Mouse (Mus musculus): ENCODE measurements around the gene Hoxd12.

DNA sequence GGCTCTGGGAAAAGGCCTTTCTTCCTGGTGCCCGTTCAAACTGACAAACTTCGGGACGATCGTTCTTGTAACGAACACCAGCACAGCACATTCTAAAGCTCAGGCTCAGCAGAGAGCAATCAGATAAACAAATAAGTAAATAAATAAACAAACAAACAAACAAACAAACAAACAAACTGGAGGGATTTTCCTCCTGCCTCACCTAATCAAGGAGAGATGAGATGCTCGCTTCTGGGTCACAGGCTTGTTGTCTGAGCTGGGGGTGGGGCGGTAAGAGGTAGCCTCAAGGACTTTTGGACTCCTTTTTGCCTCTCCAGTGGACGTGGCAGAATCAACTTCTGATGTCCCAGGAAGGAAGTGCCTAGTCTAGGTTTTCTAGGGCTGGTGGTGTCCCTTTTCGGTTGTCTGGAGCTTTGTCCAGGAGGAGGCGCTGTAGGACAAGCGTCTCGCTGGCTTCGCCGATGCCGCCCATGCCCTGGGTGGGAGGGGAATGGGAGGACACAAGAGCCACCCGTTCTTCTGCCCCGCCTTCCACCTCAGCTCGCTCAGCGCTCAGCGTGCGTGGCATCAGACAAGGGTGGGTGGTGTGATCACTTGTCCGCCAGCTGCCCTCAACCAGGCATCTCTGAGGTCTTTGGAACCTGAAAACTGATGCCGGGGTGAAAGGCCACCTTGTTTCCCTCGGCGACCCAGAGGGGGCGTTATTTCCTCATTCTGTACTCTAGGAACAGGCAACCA lies 40.9 kb downstream of the Hoxd12 start:
- peak; percentile 88 for TF ChIP-seq CTCF (IDR thresholded peaks at IDR 0.05; ENCODE audit: low read depth)
- no peak for TF ChIP-seq EP300 (IDR thresholded peaks at IDR 0.05; ENCODE audit: low read depth)

Data from heart, postnatal 0 days (tissue).